Mouse (Mus musculus): Measurements from ENCODE around the gene Gpc6.

Gpc6 gene

DNA sequence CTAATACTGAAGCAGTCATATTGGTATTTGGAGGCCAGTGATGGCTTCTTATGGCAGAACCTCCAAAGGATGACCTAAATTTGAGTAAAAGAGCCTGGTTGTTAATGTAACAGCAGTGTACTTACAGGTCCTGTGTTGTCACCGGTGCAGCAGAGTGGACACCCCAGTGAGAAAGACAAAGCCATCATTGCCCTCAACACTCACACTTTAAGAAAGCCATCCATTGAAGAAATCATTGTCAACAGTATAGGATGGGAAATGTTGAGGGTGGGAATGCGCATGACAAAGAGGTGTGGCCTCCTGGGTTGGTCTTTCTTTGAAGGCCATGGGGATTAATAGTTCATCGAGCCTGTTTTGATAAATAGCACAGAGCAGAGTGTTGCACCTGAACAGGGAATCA, 570.0 kb downstream of the Gpc6 start:
- DNase-seq, result no peak

DNA sequence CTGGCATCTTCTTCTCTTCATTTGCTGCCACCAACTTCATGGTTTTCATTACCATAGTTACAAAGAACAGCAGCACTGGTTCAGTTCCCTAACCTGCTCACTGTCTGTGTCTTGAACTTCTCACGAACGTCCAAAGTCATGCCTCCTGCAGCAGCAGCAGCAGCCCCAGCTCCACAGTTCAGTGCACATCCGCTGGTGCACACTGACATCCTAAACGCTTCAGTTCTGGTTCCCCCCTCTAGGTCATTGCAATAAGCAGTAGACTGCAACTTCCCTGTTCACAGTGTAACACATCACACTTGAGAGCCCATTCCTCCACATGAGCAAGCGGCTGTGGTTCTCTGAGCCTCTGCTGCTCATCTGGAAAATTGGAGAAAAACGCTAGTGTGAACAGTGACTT, 573.7 kb downstream of the Gpc6 start:
- no peak for DNase-seq

DNA sequence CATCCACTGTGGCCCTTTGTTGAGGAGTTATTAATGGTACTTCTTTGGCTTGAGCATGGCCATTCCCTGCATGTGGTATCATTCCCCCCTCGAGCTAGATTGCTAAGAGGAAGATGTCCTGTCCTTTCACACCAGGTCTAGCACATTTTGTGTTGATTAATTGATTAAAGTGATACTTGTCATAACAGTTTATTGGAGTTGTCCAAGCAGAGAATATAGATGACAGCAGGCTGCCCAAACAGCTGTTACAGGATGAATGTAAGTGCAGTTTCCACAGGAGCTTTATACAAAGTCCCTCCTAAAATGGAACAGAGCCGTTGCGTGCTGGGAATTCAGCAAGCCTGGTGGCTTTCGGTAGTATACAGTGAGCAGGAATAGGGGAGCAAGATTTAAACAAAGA, 574.2 kb downstream of the Gpc6 start:
- no peak for DNase-seq

DNA sequence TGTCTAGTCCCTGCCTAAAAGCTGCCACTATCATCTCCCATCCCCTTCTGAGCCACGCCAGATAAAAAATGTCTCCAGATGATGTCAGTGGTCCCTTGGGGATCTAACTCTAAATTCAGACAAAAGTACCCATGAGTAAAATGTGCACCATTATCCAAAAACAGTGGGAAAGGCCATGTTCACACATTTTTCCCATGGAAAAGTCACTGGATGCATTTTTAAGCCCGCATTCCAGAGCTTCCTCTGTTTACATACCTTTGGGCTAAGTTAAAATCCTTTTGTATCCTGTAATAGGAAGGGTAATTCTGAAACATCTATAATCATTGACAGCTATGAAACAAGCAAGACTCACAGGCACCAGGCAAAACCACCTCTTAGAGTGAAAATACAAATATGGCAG, 589.7 kb downstream of the Gpc6 start:
- DNase-seq, result no peak

DNA sequence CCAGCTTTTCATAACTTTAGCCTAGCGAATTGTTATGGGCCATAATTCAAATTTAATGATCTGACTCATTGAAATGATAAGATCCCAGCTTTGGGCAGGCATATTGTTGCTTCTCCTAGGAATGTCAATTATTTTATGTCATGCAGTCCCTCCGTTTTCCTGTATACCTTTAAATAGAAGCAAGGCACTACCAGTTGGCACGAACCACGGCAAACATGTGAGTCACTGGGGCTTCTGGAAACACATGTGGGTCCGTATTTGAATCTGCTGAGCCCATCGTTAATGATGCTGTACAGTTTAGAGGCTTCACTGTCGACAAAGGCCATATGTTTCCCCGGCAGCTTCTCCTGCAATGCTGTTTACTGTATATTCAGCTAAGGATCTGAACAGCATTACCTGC, 594.5 kb downstream of the Gpc6 start:
- DNase-seq, result no peak

DNA sequence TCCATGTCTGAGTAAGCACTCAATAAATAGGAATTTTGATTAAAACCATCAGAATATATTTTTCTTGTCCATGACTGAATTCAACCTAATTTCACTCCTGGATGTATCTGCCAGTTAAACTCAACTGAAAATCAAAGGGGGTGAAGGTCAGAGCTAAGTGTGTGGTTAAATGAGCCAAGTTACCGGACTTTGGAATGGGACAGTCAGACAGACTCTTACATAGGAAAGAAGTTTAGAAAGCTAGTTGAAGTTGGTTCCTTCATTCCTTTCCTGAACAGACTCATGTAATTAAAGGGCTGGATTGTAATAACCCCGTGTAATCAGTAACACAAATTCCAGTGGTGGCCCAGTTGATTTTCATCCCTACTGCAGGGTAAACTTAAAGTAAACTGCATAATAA, 595.6 kb downstream of the Gpc6 start:
- DNase-seq, result no peak

DNA sequence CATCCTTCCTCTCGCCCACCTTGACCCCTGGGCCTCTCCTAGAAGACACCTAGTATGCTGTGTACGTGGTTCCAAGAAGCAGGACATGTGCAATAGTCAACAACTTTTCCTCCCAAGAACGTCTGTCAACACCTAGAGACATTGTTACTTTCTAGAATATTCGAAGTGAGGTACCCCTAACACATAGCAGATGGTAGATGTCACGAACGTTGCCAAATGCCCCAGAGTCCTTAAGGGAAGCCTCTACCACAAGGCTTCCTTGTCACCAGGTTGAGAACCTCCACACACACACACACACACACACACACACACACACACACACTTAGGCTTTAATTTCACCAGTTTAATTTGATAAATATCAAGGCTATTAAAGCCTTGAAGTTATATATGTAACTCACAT, 600.0 kb downstream of the Gpc6 start:
- peak; percentile 40 for DNase-seq

DNA sequence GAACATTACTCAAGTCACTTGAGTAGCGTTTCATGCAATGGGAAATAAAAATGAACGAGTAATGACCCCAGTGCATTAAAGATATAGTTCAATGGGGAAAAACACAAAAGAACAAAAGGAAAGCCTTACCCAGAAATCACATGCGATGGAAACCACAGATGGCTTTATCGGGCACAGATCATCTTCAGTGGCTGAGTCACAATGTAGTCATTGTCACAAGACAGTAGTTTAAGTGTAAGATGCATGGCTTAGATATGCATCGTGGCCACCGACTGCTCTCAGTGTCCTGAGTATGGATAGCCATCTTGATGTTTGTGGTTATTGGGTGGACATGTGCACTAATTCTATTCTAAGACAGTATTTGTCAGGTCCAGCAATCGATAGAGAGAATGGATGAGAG, 601.9 kb downstream of the Gpc6 start:
- DNase-seq, result no peak

DNA sequence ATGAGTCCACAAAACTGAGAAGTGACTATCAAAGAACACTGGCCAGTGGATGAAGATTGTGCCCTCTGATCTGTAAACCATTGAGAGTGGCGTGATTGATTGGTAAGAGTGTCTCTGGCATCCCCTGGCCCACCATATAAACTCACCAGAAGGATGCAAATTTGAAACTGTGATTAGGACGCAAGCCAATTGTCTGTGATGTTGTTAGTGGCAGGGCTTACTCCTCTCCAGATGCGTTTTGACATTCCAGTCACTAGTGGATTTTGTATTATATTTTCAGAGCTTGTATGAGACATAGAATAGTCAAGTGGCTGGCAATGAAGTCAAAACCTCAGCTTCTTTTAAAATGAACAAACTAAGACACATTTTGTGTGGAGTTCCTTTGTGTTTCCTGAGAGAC, 604.3 kb downstream of the Gpc6 start:
- DNase-seq, result no peak

DNA sequence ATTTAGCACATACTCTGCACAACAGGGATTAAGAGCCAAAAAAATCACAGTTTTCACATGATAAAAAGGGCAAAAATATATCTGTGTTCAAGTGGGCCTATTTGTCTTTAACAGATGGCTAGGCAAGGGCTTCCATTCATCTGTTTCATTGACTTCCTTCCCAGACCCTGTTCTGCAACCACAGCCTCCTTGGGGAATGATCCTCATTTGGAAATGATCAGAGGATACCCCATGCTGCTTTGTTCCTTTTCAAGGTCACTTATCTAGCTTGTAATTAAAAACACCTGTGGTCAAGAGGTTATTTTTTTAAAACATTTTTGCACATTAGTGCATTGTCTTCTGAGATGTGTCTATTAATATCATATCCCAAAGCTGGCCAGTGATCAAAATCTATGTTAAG, 627.7 kb downstream of the Gpc6 start:
- DNase-seq, result peak; percentile 82

DNA sequence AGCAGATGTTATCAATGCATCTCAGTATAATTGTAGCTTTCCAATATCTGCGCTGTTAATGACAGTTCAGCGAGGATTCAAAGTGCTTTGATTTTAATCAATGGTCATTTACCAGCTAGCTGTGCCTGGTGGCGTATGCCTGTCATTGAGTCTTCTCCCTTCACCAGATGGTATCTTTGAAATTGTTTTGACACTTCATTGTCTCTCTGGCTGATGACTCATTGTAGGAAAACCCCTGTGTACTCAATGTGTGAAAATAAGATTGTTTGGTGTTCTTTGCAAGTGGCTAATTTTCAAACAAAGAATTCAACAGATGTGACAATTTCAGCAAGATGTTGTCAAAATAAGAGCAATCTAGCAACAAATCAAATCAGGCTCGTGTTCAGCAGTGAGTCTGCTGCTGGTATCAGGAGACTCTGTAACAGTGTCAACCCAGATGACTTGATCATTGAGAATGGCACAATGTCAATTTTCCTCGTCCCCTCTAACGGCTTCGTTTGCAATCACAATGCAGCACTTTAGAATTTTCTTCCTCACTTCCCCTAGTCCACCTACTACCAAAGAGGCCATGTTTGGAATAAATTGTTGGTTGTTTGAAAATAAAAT, 631.7 kb downstream of the Gpc6 start:
- DNase-seq, result peak; percentile 33

DNA sequence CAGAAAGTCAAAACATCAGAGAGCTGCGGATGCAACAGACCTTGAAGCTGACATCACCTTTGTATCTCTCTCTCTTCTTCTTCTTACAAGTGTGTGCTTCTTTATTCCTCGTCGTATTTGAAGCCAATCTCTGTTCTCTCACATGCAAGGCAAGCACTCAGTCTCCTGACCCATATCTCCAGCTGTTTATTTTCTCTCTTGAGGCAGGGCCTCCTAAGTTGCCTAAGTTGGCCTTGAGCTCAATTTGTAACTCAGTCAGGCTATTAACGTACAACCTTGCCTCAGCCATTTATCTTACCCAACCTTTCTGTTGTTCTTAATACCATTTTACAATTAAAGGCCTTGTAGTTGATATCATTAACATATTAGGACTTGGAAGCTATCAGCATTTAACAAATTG, 637.0 kb downstream of the Gpc6 start:
- peak; percentile 53 for DNase-seq

DNA sequence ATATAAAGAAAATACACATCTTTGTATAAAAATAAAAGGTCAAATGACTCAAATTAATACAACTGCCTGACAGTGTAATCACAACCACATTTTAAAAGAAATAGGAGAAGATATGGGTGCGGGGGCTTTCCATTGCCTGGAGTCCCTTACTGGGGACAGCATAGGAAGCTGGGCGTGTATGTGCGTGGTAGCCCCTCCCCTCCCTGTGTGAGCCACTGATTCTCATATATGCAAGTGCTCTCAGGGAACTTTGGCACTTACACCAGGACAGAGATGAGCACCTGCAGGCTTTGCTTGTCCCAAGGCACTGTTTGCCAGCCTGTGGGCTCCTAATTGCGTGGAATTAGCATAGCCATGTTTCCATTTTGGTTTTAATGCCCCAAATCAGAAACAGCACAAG, 644.2 kb downstream of the Gpc6 start:
- DNase-seq, result peak; percentile 82

DNA sequence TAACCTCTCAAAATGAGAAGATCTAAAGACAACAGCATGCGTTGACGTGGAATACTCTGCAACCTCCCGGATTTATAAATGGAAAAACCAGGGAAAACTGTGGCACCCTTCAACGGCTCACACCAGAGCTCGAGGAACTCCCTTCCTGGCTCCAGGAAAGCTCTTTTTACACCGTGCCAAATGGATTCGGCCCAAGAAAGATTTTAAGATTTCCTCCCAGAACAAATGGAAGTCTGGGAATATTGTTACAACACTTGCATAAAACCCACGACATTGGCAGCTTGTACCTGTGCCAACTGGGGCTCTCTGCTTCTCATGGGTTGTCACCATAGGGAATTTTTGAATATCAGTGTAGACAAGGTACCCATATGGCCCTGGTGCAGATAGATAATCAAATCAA, 647.1 kb downstream of the Gpc6 start:
- DNase-seq, result peak; percentile 93

DNA sequence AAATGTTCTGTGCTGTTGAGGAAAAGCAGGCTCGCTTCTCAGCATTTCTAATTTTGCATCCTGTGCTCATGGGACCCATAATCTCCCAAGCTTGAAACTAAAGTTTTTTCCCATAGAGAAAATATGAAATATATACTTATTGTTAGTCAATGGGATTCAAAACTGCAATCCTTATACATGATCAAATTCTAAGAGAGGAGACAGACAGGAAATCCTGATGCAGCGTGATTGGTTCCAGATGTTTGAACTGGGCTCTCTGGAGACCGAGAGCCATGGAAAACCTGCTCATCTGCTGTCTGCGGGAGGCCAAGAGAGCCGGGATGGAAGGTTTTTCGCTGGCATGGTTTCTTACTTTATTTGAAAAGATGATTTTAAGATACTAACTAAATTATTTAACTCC, 649.1 kb downstream of the Gpc6 start:
- DNase-seq, result no peak

DNA sequence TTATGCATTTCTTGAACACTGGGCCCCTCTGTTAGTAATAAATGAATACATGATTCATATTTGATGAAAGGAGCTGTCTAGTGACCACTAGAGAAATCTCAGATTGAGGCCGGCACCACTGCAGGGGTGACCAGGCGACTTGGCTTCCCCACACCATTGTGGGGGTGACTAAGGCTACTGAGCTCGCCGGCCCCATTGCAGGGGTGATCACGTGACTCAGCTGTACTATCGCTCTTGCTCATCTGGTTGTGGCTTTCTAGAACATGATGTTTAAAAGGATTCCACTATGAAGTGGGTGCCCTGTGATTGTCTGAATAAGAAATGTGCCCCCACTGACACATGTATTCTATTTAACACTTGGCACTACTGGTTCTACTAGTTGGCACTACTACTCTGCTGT, 656.6 kb downstream of the Gpc6 start:
- DNase-seq, result no peak

DNA sequence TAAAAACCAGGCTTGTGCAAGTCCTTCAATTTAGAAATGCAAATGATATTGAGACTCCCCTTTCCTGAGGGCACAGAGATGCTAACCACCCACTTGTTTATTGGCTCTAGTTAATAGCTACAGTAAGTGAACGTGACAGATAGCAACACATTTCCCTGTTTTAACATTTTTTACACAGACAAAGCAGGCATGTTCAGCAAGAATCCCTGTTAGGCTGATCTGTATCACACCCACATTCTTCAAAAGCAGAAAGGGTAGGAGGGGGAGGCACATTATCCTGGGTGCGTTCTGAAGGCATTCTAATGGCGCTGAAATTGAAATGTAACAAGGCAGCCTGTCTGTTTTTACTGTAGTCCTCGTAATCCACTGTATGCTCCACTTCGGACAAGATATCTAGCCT, 674.6 kb downstream of the Gpc6 start:
- DNase-seq, result peak; percentile 40

DNA sequence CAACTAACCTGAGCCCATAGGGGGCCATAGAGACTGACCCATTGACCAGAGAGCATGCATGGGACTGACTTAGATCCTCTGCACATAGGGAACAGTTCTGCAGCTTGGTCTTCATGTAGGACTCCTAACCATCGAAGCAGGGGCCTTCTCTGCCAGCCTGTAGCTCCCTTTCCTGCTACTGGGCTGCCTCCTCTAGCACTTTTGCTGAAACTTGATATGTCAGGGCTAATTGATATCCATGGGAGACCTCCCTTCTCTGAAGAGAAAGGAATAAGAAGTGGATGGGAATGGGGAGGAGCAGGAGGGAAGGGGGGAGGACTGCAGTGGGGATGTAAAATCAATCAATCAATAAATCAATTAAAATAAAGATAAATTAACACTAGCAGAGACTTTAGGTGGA, 678.7 kb downstream of the Gpc6 start:
- no peak for DNase-seq

DNA sequence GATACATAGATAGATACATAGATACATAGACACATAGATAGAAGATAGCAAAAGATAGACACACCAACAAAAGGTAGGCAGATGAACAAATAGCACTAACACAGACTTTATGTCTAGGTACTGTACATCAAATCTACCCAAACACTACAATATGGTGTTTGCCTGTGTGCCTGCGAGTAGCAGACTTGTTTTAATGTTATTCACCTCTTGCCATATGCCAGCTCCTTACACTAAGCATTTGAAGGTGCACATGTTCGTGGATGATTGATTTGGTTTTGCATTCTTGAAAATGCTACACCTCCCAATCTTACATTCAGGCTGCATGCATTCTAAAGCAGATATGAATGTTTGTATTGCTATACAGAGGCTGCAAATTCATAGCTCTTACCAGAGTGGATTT, 680.6 kb downstream of the Gpc6 start:
- no peak for DNase-seq

DNA sequence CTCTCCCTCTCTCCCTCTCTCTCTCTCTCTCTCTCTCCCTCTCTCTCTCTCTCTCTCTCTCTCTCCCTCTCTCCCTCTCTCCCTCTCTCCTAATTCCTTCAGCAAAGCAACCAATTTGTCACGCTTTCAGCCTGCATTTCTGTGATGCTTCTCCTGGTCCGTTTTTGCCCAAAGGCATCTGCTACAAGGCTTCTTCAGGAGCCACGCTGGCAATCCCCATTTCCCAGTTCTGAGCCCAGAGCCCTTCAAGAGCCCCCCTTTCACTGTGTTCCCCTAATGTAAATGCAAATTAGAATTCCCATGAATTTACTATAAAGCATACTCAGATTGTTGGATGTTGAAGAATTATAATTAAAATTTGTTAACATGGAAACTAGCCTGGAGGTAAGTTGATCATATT, 686.0 kb downstream of the Gpc6 start:
- DNase-seq, result no peak

DNA sequence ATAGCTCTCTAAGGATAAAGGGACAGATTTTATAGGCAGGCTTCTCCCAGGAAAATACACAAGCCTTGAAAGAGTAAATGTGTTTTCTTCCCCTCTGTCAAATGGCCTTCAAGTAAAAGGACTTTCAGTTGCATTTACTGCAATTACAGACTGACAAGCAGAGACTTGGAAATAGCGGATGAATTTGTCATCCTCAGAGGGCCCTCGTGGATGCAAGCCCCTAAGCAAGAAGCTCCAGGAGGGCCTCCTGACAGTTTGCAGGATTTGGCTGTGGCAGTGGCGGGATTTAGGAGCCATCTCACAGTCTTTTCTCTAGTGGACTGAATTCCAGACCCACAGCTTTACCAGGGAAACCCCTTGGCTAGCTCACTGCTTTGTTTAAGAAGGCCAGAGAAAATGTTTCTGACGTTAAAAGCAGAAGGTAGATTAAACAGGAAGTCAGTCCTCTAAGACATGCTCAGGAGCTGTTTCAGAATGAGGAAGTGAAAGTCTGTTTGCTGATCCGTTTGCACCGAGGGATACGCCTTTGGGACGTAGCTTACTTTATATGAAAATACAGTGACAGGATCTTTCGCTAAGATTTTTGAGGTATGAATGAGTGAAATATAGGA, 700.1 kb downstream of the Gpc6 start:
- DNase-seq, result no peak

DNA sequence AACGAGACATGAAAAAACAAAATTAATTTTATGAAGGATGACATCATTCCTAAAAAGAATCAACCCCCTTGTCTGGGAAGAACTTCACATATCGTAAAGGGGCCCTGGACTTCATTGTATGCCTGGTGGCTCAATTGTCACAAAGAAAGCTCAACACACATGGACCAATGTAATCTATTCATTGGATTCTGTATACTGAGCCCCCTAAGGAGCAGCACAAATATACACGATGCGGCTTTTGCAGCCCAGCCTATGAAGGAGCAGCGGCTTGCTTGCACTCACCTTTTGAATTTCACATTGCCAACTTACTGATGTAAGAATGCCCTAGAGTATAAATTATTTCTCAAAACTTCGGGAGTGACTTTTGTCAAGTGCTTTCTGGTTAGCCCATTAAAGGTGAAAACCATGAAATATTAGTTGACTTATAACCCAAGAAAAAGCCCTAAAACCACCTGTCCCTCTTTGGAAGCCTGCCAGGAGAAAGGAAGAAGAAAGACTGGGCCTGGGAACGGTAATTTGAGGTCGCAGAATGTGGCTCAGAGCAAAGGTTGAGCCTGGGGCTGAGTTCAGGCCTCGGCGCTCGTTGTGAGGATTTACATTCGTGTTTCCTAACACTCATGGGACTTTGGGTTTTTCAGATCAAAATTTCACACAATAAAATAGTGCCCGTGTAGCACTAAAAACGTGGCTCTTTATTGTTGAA, 709.3 kb downstream of the Gpc6 start:
- DNase-seq, result no peak

DNA sequence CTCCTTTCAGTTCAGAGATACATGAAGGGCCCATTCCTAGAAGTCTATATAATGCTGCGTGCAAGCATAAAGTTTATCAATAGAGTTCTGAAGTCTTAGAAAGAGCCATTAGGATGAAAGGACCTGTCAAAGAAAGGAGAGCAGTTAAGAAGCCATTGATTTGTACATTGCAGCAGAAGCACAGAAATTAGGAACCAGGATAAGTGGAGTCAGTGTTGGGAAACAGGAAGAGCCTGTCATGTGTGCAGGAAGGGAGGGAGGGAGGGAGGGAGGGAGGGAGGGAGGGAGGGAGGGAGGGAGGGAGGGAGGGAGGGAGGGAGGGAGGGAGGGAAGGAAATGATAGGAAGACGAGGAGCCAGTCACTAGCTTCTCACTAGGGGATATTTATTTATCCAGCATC, 716.7 kb downstream of the Gpc6 start:
- DNase-seq, result no peak

DNA sequence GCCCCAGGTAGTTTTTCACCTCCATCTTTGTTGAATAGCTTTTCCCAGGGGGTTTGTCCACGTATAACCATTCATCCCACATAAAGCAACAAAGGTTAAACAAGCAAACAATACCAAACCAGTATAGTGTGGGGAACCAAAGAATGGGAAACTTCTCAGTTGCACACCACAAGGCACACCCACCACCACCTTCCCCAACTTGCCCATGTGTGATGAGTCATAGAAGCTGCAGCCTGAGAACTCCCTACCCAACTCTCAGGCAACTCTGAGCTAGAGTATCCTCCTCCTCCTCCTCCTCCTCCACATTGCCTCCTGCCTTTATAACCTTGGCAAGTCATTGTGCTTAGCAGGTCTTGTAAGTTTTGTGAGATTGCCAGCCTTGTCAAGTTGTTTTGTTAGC, 718.0 kb downstream of the Gpc6 start:
- no peak for DNase-seq

Data from heart, adult 11 months (tissue).